Mouse (Mus musculus): Measurements from ENCODE around the gene Dcp1b.
"Not testable (repeated sequence)": the region's sequence is repeated elsewhere in the genome, so short reads cannot be mapped to it uniquely, and the experiment has no call there.

The Dcp1b gene

DNA sequence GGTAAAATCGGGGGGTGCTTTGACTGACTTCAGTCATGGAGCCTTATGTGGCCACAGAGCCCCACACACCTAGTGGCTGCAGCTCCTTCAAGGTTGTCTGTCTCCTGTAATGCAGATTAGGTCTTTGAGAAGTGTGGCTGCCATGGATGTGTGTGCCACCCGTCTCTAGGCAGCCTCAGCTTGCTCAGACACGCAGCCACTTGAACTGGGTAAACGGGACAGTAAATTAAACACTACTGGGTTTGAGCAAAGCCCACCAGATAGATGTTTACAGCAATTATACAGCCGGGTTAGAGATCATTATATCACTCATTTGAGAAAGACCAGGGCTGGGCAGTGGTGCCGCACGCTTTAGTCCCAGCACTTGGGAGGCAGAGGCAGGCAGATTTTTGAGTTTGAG is 19.5 kb downstream of the Dcp1b start:
- DNase-seq (ENCODE audit: low spot score in 2 of 2): peak in 1 of 2 experiments; percentile 43

- peak in 1 of 2 experiments; percentile 41 for DNase-seq (ENCODE audit: low spot score in 2 of 2)
Measured at GRCm38 (mm10) chr6:119196382-119197305, 21.6 kb downstream of the Dcp1b start, which contains the start of gene Cacna1c. Gene Cacna1c, minus strand, starts transcription at chr6:119196418.

DNA sequence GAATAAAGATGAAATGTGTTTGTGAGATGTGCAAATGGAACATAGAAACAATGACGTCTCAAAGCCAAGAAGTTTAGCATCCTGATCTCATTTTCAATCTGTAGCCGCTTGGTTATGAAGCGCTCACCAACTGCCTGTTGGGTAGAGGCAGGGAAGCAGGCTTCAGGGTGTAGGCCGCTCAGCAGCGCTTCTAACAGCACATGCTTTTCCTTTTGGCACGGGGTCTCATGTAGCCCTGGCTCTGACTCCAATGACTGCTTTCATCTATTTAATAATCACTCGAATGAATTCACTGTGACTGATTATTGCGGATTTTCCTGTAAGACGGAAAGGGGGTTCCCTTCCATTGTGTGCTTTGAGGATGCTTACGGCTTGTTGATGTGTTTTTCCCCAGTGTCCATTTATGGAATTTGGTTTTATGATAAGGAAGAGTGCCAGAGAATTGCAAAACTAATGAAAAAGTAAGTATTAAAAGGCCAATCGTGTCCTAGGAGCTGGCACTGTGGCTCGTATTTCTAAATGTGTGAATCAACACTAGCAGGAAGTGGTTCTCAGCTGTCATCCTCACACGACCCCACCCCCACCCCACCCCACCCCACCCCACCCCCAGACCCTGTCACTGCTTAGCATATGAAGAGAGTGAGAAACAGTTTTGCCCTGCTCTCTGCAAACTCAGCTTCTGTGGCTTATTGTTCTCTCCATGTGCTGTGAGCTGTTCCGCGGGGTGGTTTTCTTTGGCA is 23.7 kb downstream of the Dcp1b start:
- DNase-seq (ENCODE audit: low spot score in 2 of 2): peak in 1 of 2 experiments; percentile 41

GRCm38 (mm10) chr6:119199274-119199879 is 24.3 kb downstream of the Dcp1b start:
- peak in 1 of 2 experiments; percentile 33 for DNase-seq (ENCODE audit: low spot score in 2 of 2)

- peak in 1 of 2 experiments; percentile 23 for DNase-seq (ENCODE audit: low spot score in 2 of 2)
Measured at GRCm38 (mm10) chr6:119200362-119200761, 25.3 kb downstream of the Dcp1b start.

GRCm38 (mm10) chr6:119201575-119201974 is 26.5 kb downstream of the Dcp1b start:
- peak in 1 of 2 experiments; percentile 38 for DNase-seq (ENCODE audit: low spot score in 2 of 2)

DNA sequence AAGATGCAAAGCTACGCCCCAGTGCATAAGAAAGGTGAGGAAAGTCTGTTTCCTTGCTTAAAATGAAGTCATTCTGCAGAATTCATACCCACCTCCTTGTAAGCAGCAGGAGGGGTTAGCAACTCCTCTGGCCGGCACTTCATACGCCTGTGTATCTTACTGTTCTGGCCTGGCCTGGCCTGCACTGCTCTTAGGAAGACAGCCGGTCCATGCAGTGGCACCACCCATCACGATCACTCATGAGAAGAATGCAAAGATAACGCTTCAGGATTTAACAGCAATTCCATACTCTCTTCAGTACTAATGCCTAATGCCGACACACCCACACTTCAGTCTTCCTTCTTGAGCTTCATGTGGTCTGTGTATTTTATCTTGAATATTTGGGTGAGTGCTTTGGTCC is 29.2 kb downstream of the Dcp1b start:
- DNase-seq (ENCODE audit: low spot score in 2 of 2): peak in 1 of 2 experiments; percentile 11

- peak in 1 of 2 experiments; percentile 34 for DNase-seq (ENCODE audit: low spot score in 2 of 2)
Measured at GRCm38 (mm10) chr6:119204915-119205314, 29.9 kb downstream of the Dcp1b start.

GRCm38 (mm10) chr6:119206006-119206405 is 31.0 kb downstream of the Dcp1b start:
- not testable (repeated sequence) for DNase-seq (ENCODE audit: low spot score in 2 of 2)

- DNase-seq (ENCODE audit: low spot score in 2 of 2): no peak
Measured at GRCm38 (mm10) chr6:119213375-119213774, 38.3 kb downstream of the Dcp1b start.

- DNase-seq (ENCODE audit: low spot score in 2 of 2): no peak
Measured at GRCm38 (mm10) chr6:119214190-119214589, 39.1 kb downstream of the Dcp1b start.

DNA sequence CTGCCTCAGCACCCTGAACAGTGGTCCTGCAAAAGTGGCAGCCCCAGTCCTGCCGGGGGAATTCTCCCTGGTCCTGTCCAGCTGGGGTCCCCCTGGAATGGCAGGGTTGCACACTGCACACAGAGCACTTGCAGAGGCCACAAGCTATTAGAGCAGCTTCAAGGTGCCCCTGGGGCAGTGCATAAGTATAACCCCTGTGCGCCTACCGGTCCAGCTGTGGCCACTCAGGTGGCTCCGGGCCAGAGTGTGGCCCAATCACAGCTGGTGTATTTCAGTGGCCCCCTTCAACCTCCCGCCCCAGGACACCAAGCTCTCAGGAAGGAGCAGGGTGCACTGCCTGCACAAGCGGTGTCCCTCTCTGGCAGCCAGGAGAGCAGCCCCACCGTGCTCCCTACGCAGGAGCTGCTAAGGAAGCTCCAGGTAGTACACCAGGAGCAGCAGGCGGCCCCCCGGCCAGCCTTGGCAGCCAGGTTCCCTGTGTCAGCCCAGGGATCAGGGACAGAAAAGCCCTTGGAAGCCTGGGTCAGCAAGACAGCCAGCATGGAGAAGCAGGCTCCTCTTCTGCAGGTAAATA is 40.1 kb downstream of the Dcp1b start:
- DNase-seq (ENCODE audit: low spot score in 2 of 2): no peak

DNA sequence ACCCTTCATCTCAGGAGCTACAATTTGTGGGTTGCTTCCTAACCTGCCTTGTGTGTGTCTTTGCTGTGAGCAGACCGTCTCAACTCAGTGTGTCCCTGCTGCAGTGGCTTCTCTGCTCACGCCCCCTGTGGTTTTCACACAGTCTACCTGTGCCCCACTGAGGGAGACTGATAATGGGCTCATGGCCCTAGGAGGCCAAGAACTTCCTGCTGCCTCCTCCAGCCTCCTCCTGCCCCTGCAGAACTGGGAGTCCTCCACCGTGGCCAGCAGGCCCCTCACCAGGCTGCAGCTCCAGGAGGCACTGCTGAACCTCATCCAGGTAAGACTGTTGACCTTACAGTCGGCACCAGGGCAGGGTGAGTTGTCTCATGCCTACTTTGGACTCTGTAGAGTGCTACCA is 42.6 kb downstream of the Dcp1b start:
- peak in 1 of 2 experiments; percentile 49 for DNase-seq (ENCODE audit: low spot score in 2 of 2)

GRCm38 (mm10) chr6:119218591-119218990 is 43.5 kb downstream of the Dcp1b start:
- DNase-seq (ENCODE audit: low spot score in 2 of 2): peak in 1 of 2 experiments; percentile 35

DNA sequence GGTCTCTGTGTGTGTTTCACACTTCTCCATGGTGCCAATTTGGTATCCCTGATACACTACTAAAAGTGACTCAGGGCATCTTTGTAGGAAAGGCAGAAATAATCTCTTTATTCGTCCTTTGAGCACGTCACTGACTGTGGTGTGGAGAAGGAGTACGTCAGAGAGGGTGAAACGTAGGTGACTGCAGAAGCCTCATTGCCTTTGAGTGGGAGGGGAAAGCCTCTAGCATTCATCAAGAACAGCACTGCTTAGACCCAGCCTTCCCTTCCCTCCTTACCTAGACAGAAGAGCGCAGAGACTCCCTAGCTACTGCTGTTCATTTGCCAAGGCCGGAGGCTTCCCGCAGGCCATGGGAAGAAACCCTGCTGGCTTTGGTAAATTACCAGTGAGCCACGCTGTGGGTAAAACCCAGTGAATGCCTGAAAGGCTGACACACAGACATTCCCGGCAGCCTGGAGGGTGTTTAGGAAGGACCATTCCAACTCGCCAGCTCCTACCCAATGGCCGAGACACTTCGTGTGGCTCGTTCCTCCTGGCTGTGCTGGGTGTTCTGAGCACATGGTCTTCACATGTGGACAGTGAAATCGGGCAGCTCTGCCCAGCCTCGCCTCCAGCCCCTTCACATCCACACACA is 44.3 kb downstream of the Dcp1b start:
- DNase-seq (ENCODE audit: low spot score in 2 of 2): peak in 1 of 2 experiments; percentile 54

GRCm38 (mm10) chr6:119220297-119220696 is 45.2 kb downstream of the Dcp1b start:
- DNase-seq (ENCODE audit: low spot score in 2 of 2): no peak

GRCm38 (mm10) chr6:119224451-119225195 is 49.6 kb downstream of the Dcp1b start:
- peak in 1 of 2 experiments; percentile 57 for DNase-seq (ENCODE audit: low spot score in 2 of 2)

- DNase-seq (ENCODE audit: low spot score in 2 of 2): no peak
Measured at GRCm38 (mm10) chr6:119225226-119225625, 50.2 kb downstream of the Dcp1b start.

DNA sequence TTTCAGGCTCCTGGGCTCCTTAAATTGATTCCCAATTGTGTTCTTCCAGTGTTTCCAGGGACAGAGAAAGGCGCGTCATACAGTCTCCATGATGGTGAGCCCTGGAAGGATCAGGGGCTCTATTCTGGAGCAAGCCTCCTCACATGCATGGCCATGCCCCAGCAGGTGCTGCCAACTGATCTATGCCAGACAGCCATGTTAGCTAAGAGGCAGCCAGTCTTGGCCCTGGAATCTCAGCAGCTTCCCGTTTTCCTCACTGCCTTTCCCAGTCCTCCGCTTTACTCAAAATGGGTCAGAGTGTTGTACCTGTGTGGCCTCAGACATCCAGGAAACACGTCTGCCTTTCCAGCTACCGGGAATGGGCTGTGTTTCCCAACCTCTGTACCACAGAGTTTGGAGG is 50.7 kb downstream of the Dcp1b start:
- DNase-seq (ENCODE audit: low spot score in 2 of 2): peak in 1 of 2 experiments; percentile 48

DNA sequence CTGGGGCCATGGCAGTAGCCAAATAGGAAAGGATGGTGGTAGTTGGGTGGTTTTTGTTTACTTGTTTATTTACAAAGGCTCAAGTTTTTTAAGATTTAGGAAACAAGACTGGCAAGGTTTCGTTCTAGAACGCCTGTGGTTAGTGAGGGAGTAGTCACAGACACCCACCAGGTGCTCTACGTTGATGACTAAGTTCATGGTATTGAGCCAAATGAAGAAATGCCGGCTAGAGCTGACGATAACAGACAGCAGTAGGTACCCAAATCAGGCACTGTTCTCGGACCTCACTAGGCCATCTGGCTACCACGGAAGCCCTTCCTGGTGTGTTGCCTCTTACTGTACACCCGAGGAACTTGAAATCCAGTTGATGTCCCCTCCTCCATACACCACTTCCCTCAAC is 51.9 kb downstream of the Dcp1b start:
- no peak for DNase-seq (ENCODE audit: low spot score in 2 of 2)

Data from spleen, postnatal 4 days (tissue).